In genomic region chr11:100288942-100289341, GRCm38 (mm10) we compare ENCODE assay signal across 11 mouse cellular contexts. TPM values are rescaled to one million over a fixed set of nuclear protein-coding genes. Genes with fewer than 3 reads are reported as not detected.
DNase-seq lines count a peak whose midpoint lies in the region; ATAC-seq lines count a peak whose summit lies in the region.
"Had no signal": no experiment of that assay in that cellular context is flagged by ENCODE, and none has a peak within 500 bp of the region (broad histone marks: within the 10 kb centered on the region; RNA-seq: fewer than 3 reads in every experiment).

No protein-coding gene starts in this region.

- no peaks in the 10 kb centered on the region for H3K9me3 ChIP-seq in intestine, embryonic 16.5 days (ENCODE audit: control insufficient read depth, low read length)
- H3K9me3 ChIP-seq: liver, embryonic 15.5 days had no signal

- no peak overlapping the region for H3K4me3 ChIP-seq in intestine, embryonic 16.5 days (ENCODE audit: low read length)
- H3K4me3 ChIP-seq: liver, embryonic 15.5 days had no signal

- 54% methylated on average over 6 of the region's 6 CpGs for WGBS in intestine, embryonic 16.5 days

- peak overlapping the region; percentile 52; the same call in 1 of the 2 replicates for H3K9ac ChIP-seq in intestine, embryonic 16.5 days (ENCODE audit: low read depth, low read length)
- H3K9ac ChIP-seq: liver, embryonic 15.5 days had no signal

- H3K27ac ChIP-seq in intestine, embryonic 16.5 days (ENCODE audit: low read length), result peak overlapping the region; percentile 81
- H3K27ac ChIP-seq: liver, embryonic 15.5 days had no signal

- peaks cover 40% of the 10 kb centered on the region for H3K4me1 ChIP-seq in intestine, embryonic 16.5 days (ENCODE audit: control insufficient read depth, insufficient read depth, low read length)
- H3K4me1 ChIP-seq: liver, embryonic 15.5 days had no signal

- DNase-seq in kidney, postnatal 25 days, result peak; percentile 18 to 60
- no peak for DNase-seq in kidney, adult 9 months
- peak; percentile 86 for DNase-seq in lung, postnatal 36 days
- peak; percentile 76 for DNase-seq in urinary bladder, postnatal 25 days (ENCODE audit: low spot score)
- DNase-seq in cerebellum, adult 9-11 months, result no peak
- DNase-seq in spleen, postnatal 14 days (ENCODE audit: low spot score in 2 of 2), result no peak
- no peak for DNase-seq in thymus, postnatal 10 days (ENCODE audit: low spot score in 2 of 2)
- DNase-seq: spleen, adult 18-20 months had no signal

- no peaks in the 10 kb centered on the region for H3K27me3 ChIP-seq in intestine, embryonic 16.5 days (replicated peaks; ENCODE audit: control insufficient read depth, insufficient read depth, low read length)
- H3K27me3 ChIP-seq: liver, embryonic 15.5 days had no signal

- no peaks in the 10 kb centered on the region for H3K36me3 ChIP-seq in intestine, embryonic 16.5 days (ENCODE audit: control insufficient read depth, insufficient read depth, low read length)
- H3K36me3 ChIP-seq: liver, embryonic 15.5 days had no signal

- ATAC-seq in intestine, embryonic 16.5 days, result peak; percentile 80

- H3K4me2 ChIP-seq in intestine, embryonic 16.5 days (ENCODE audit: low read depth, low read length), result peak overlapping the region; percentile 25; the same call in 1 of the 2 replicates
- H3K4me2 ChIP-seq: liver, embryonic 15.5 days had no signal

RNA-seq across cellular contexts. Expression of gene Krt42, which starts 19.3 kb away (rescaled TPM):
- polyA plus RNA-seq in intestine, embryonic 16.5 days (2015; fragmentation: Nextera tagmentation; extraction: Ambion mirVana), result not detected in 2 replicates
- polyA plus RNA-seq: heart, embryonic 14.5 days; liver, embryonic 15.5 days had no signal

RNA-seq across cellular contexts. Expression of gene Krt17, which starts 28.1 kb away (rescaled TPM):
- polyA plus RNA-seq in intestine, embryonic 16.5 days (2015; fragmentation: Nextera tagmentation; extraction: Ambion mirVana), result 11.5 and 11.8 TPM in 2 replicates

RNA-seq across cellular contexts. Expression of gene Eif1, which starts 30.7 kb away (rescaled TPM):
- polyA plus RNA-seq in intestine, embryonic 16.5 days (2015; fragmentation: Nextera tagmentation; extraction: Ambion mirVana), result 1,811 and 1,878 TPM in 2 replicates

RNA-seq across cellular contexts. Expression of gene Krt16, which starts 40.2 kb away (rescaled TPM):
- not detected in 2 replicates for polyA plus RNA-seq in intestine, embryonic 16.5 days (2015; fragmentation: Nextera tagmentation; extraction: Ambion mirVana)
- polyA plus RNA-seq: heart, embryonic 14.5 days; liver, embryonic 15.5 days had no signal

RNA-seq across cellular contexts. Expression of gene Gast, which starts 45.3 kb away (rescaled TPM):
- 0.77 and 0.80 TPM in 2 replicates for polyA plus RNA-seq in intestine, embryonic 16.5 days (2015; fragmentation: Nextera tagmentation; extraction: Ambion mirVana)
- polyA plus RNA-seq: heart, embryonic 14.5 days; liver, embryonic 15.5 days had no signal

Comparison
In these comparisons a context has a peak if more than half of its experiments do, and no peak if none do; other contexts are left out.
1. DNase-seq: peak in kidney, postnatal 25 days (2 of 2), lung, postnatal 36 days (single experiment) and urinary bladder, postnatal 25 days (single experiment); none in kidney, adult 9 months (single experiment), cerebellum, adult 9-11 months (single experiment), spleen, postnatal 14 days (0 of 2) and thymus, postnatal 10 days (0 of 2).